Mouse (Mus musculus) bone marrow macrophage, adult 2 months (primary cell): ENCODE measurements around the gene Slc7a4.

Experiments used
- CTCF ChIP-seq: IDR thresholded peaks from 2 replicates; pipeline ENCODE4 v1.5.1; 2012; ENCODE audit warnings: low read depth, mild to moderate bottlenecking, low read length, moderate library complexity
- POLR2A ChIP-seq: IDR thresholded peaks from 2 replicates; pipeline ENCODE4 v1.6.1; 2012; ENCODE audit warnings: mild to moderate bottlenecking, low read depth, low read length, borderline replicate concordance

DNA sequence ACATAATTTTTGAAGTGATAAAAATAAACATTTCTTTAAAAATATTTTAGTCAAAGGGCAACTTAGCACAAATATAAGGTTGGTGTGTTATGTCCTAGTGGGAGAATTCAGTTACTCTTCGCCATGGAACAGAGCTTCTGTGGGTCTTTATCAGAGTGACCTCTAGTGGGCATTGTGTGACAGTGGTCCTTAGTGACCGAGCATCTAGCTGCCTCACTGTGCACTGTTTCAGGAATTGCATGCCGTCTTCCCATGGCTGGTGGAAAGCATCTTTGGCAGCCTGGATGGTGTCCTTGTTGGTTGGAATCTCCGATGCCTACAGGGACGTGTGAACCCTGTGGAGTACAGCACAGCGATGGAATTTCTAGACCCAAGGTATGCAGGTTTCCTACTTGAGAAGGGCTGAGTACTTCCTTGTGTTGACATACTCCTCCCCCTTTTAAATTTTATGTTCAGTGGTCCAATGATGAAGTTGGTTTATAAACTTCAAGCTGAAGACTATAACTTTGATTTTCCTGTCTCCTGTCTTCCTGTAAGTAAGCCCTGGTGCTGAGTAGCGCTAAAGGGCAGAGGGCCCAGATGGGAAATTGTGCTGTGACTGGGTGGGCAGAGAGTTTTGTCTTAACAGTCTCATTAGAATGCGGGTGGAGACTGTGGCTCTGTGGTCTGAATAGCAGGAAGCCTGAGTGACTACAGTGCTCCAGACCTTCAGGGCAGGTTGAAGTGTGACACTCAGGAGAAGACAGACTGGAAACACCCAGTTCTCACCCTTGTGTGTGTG lies 42.7 kb upstream of the Slc7a4 start:
- TF ChIP-seq POLR2A (no peak), CTCF (0 out of 2 replicates have a peak, but pooled peaks have one; percentile 5)
